Mouse (Mus musculus): ENCODE results near the gene Gif. TPM values are rescaled to one million over a fixed set of nuclear protein-coding genes. Genes with fewer than 3 reads are reported as not detected.

The Gif gene
- total RNA-seq, 2 experiments from 2014 or later: not detected

DNA sequence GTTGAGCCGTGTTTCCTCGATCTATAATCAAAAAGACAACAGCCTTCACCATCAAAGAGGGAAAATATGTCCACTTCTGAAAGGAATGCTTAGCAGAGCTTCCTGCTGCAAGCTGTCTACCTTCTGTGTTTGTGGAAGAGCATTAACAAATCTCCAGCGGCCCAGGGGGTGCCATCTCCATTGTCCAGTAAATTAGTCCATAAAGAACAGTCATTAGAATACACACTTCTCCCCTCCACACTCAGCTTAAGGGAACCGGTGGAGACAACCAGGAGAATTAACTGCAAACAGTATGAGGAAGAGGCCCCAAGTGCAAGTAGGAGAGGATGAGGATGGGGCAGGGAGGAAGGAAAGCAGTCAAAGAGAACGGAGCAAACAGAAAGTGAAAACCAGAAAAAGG is 44.5 kb downstream of the Gif start:
- intact Hi-C loops (cut with DNase I): no loop called here
- no peak for DNase-seq

DNA sequence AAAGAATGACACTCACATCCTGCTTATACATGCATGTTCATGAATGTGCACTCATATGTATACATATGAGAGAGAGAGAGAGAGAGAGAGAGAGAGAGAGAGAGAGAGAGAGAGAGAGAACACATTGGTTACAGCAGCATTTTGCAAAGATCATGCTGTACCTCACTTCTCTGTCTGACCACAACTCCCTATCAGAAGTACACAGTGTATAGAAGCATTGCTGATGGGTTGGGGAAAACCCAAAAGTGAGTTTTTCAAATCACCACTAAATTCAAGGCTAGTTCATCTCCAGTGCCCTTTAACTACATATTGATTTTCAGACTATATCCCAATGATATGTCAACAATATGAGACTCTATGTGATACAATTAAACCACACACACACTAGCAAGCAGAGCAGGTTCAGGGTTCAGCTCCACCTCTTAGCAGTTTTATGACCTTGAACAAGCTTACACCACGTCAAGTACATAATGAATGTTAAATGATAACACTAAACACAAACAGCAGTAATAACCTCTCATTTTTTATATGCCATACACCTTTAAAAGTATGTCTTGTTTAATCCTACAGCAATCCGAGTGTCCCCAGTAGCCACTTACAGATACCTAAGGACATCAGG is 46.5 kb downstream of the Gif start:
- no peak for DNase-seq
- intact Hi-C loops (cut with DNase I): no loop called here

DNA sequence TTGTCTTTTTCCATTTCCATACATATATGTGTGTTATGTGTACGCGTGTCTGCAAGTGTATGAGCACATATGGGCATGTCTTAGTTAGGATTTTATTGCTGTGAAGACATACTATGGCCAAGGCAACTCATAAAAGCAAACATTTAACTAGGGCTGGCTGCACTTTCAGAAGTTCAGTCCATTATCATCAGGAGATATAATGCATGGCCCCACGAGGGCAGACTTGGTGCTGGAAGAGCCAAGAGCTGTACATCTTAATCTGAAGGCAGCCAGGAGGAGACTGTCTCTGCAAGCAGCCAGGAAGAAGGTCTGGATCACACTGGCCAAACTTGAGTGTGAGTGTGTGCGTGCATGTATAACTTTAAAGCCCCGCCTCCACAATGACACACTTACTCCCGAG is 47.1 kb downstream of the Gif start:
- no peak for DNase-seq
- intact Hi-C loops (cut with DNase I): no loop called here

DNA sequence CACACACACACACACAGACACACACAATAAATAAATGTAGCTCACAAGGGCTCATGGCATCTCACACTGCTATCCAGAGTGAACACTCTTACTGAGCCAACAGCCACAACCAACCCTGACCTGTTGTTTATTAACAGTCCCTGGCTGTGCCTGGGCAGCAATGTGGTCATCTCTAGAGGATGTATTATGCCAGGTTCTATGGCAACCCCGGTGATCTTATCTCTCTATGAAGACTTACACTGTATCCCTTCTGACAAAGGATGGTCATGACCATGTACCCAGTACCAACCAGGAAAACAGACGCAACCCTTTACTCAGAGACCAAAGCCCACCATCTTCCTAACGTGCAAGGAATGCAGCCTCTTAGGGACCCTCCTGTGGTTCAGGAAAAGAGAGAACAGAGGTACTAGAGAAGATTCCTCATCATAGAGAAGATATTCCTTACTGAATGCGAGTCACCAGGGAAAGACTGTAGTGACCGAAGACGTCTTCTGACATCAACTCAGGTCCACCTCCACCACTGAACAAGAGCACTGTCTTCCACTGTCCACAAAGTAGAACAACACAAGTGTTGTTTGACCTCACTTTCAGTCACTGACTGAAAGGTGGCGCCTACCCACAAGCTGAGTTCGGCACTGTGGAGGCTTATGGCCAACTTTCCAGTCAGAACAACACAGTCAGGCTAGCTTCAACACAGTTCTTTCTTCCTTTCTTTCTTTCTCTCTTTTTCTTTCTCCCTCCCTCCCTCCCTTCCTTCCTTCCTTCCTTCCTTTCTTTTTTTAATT is 53.4 kb downstream of the Gif start:
- intact Hi-C loops (cut with DNase I): no loop called here
- DNase-seq: no peak

DNA sequence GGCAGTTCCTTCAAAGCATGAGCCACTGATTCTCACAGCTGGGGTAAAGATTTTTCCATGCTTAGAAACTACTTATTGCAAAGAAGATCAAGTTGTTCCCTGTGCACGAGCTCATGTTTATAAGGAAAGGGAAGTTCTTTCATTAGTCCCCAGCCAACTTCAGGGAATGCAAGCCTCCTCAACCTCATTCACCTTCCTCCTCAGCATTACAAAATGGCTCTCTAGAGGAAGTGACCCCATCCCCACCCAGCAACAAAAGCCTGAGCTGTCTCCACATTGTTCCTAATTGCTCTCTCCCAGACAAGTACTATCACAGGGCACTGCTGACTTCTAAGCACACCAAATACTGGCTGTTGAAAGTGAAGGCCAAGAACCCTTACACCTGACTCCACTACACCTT is 57.1 kb downstream of the Gif start:
- intact Hi-C loops (cut with DNase I): no loop called here
- DNase-seq: no peak

DNA sequence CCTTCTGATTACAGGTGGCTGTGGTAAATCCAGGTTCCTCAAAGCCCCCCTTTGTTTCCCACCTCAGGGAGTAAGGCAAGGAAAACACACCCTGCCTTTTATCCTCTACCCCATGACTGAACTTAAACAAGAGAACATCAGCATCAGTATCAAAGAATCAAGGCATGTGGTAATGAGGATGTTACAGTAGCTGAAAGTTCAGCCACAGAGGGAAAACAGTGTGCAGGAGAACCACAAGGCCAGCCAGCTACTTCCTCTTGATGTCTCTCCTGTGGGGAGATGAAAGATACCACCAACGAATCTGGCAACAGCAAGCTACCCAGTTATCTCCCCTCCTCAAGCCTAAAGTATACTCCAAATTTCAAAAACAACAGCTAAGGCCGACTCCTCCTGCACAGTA is 59.9 kb downstream of the Gif start:
- intact Hi-C loops (cut with DNase I): no loop called here
- no peak for DNase-seq

DNA sequence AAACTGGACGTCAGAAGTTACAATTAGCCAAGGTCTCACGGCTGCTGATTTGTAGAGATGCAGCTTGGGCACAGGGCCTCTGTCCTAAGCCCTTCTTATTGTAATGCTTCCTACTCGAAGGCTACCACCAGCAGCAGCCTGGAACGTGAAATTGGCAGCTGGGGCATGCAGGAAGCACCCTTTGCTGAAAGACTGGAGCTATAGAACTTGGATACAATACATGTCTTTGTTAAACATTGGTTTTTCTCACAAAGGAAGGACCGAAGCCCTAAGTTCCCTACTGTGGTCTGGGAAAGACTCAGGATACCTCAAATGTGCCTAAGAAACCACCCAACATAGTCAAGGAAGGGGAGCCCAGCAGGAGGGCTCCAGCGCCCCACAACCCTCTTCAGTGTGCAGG is 60.5 kb downstream of the Gif start:
- no peak for DNase-seq
- intact Hi-C loops (cut with DNase I): no loop called here

DNA sequence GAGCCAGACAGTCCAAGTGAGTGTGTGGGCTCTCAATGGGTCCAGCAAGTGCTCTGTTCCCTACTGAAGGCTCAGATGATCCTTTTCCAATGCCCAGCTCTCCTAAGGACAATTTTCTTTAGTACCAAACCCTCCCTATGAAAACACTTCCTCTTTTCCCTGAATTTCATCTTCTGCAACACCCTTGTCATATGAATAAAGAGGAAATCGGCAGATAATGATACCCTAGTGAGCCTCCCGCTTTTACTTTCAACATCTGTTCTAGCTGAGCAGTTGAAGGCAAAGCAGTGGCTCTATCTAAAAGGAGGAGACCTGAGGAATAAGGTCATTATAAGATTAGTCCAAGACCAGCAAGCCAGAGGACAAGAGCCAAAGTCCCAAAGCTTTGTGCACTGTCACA is 61.1 kb downstream of the Gif start:
- intact Hi-C loops (cut with DNase I): no loop called here
- no peak for DNase-seq

DNA sequence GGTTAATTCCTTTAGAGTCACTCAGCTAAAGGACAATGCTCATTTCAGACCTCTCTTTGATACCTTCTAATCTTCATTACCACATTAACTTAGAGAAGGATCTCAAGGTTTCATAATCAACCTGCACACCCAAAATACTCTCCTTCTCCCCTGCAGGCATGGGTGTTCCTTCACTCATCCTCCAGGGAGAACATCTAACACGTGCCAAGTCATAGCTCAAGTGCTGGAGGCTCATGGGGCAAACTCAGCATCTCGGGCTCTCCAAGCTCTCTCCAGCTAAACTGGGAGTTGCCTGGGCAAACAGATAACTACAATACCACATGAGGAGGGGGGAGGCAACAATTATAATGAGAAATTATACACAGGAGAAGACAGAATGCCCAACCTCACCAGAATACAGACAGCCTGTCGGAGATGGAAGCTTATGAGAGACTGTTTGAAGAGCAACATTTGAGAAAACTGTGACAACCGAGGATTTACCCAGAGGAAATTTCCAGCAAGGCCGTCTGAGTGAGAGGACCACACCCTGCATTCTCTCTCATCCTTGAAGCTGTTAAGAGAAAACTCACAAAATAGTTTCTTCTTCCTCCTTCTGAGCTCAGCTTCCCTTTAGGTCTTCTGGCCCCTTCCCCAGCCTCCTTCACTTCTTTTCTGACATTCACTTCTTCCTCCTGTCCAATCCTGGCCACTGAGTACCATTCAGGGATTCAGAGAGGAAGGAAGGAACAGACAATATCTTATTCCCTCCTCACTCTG is 62.8 kb downstream of the Gif start:
- intact Hi-C loops (cut with DNase I): no loop called here
- DNase-seq: no peak

DNA sequence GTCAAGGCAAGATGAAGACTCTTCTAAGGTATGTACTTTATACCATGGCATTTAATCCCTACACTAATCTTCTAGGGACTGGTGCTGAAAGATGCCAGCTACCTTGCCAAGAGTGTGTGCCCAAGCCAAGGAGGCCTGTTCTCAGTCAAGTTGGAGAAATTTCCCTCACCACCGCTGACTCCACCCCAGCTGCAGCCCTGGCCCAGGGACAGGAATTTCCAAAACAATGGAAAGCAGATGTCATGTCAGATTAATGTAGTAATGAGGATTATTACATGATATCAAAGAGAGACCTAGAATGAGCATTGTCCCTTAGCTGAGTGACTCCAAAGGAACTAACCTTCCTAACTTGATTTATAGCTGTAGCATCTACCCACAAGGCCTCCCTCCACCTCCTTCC is 63.5 kb downstream of the Gif start:
- DNase-seq: no peak
- intact Hi-C loops (cut with DNase I): no loop called here

DNA sequence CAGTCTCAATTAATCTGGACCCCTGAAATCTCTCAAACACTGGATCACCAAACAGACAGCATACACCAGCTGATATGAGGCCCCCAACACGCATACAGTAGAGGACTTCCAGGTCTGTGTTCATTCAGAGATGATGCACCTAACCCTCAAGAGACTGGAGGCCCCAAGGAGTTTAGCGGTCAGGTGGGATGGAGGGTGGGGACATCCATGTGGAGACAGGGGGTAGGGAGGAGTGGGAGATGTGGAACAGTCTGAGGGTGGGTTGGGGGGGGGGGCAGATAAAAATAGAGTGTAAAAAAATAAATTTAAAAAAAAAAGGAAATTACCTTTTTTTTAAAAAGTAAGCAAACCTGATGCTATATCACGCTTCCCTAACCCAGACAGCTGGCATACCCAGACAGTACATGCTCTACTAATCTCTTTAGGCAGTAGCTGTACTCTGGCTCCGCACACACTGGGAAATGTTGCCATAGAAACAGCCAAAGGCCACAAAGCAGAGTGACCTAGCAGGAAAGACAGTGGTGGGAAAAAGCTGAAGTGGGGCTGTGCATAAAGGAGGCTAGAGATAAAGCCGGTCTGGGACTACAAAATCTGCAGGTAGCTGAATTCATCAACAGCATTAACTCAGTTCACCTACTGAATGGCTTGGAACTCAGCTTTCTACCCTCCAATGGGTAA is 64.5 kb downstream of the Gif start:
- DNase-seq: no peak
- intact Hi-C loops (cut with DNase I): no loop called here

Other genes starting within 250 kb of the Gif start
- gene Ms4a6b, start 231.0 kb upstream of the Gif start, total RNA-seq (2021): 1 to 10 TPM; 4.4 to 9.1 TPM
- gene Ms4a4d, start 210.8 kb upstream of the Gif start, total RNA-seq (2021): 1 to 10 TPM; 8.0 to 9.5 TPM
- gene Ms4a6d, start 142.7 kb upstream of the Gif start, total RNA-seq (2021): 1 to 10 TPM; 1.8 to 5.7 TPM
- gene Ms4a2, start 123.8 kb upstream of the Gif start, total RNA-seq (2021): not detected
- not detected for gene Ms4a3, start 106.7 kb upstream of the Gif start, total RNA-seq (2021)
- not detected for gene Oosp2, start 87.0 kb upstream of the Gif start, total RNA-seq (2021)
- not detected for gene Oosp1, start 56.4 kb upstream of the Gif start, total RNA-seq (2021)
- not detected for gene Oosp3, start 50.5 kb upstream of the Gif start, total RNA-seq (2021)
- gene Mrpl16, start 22.8 kb downstream of the Gif start, total RNA-seq (2021): 100 to 1,000 TPM; 102 to 104 TPM
- 1 to 10 TPM; 4.5 to 5.7 TPM for gene Stx3, start 71.8 kb downstream of the Gif start, total RNA-seq (2021)
- not detected for gene Olfr1417, start 91.7 kb downstream of the Gif start, total RNA-seq (2021)
- gene Olfr1418, start 113.5 kb downstream of the Gif start, total RNA-seq (2021): not detected
- gene Olfr1419, start 127.6 kb downstream of the Gif start, total RNA-seq (2021): not detected
- not detected for gene Olfr1420, start 139.0 kb downstream of the Gif start, total RNA-seq (2021)
- 10 to 100 TPM; 26.3 to 27.3 TPM for gene Patl1, start 164.8 kb downstream of the Gif start, total RNA-seq (2021)
- gene Osbp, start 218.4 kb downstream of the Gif start, total RNA-seq (2021): 100 to 1,000 TPM; 102 to 106 TPM

Measured in heart, postnatal 36 days (tissue).